Mouse (Mus musculus) spleen, adult 18-20 months (tissue): Measurements from ENCODE around the gene Chrnb2.
"Not testable (repeated sequence)": the region's sequence is repeated elsewhere in the genome, so short reads cannot be mapped to it uniquely, and the experiment has no call there.

Experiments
- DNase-seq, 2 experiments: peaks; one replicate each; pipeline ENCODE4 v3.0.0; 2022; ENCODE audit warnings: mixed read lengths in 2 of 2

The Chrnb2 gene

DNA sequence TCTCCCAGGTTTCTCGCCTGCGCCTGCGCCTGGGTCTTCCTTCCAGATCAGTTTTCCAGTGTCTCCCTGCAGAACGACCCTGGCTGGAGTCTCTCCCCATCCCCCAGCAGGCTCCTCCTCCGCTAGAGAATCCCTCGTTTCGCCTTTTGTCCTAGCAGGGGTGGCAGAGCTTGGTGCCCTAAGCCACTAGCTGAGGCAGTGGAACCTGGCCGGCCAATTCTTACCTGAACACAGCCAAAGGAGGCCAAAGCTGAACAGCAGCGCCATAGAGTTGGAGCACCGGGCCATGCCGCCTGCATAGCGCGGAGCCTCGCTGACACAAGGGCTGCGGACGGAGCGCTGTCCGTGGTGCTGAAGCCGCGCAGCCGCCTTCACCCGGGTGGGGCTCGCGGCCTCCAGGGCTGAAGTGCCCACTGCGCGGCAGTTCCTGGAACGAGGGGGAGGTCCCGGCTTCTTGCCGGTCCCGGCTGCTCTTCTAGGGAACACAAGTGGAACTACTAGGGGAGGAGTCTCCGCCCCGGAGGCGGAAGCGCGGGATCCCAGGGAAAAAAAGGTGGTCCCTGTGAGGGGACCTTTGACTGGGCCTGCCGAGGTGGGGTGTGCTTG is at the start of gene Chrnb2:
Gene Chrnb2 (minus strand): TSS at position 514 of the 606 bp plus-strand sequence.
- DNase-seq, result peak; percentile 35 to 68

- DNase-seq, result no peak
Measured at GRCm38 (mm10) chr3:89814051-89814450, 49.6 kb upstream of the Chrnb2 start.

GRCm38 (mm10) chr3:89812166-89812565 is 47.7 kb upstream of the Chrnb2 start:
- DNase-seq, result no peak

- DNase-seq, result no peak
Measured at GRCm38 (mm10) chr3:89810841-89811240, 46.4 kb upstream of the Chrnb2 start.

DNA sequence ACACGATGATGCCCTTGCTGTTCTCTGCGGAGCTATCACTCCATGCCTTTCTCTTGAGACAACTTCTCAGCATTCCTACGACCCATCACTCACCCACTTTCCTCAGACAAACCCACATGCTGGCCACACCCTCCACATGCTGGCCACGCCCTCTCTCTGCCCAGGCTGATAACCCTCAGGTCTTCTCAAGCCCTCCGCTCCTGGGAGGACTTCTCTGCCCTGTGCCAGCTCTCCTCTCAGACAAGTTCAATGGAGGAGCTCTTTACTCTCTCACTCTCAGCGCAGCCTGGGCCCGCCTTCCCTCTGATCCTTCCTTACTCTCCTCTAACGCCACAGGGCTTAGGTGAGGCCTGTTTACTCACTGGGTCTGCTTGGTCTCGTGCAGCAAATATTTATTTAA is 44.2 kb upstream of the Chrnb2 start:
- no peak for DNase-seq

DNA sequence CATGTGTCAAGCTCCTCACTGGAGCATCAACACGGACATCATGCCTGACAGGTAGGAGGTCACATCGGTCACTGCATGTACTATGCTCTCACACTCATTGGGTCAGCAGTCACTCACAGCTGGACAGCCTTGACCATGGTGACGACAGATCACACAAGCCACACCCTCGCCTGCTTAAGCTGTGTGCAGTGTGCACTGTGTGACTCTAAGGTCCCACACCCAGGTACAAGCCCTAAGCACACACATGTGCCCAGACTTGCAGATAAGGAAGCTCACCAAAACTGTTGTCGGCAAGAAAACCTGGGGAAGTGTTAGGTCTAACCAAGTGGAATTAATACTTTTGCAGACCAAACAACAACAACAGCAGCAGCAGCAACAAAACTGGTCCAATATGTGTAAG is 43.4 kb upstream of the Chrnb2 start:
- DNase-seq, result no peak

DNA sequence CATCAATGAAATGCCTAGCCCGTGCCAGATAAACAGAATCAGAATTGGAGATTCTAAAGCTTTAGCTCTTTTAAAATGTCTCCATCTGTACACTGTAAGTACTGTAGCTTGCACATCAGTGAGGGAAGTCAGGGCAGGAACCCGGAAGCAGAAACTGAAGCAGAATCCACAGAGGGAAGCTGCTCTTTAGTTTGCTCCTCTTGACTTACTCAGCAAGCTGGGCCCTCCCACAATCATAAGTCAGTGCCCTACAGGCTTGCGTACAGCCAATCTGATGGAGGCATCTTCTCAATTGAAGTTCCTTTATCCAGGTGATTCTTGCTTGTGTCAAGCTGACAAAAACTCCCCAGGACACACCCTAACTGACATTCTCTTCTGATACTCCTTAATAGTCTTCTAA is 42.7 kb upstream of the Chrnb2 start:
- DNase-seq, result no peak

- no peak for DNase-seq
Measured at GRCm38 (mm10) chr3:89806751-89807150, 42.3 kb upstream of the Chrnb2 start.

DNA sequence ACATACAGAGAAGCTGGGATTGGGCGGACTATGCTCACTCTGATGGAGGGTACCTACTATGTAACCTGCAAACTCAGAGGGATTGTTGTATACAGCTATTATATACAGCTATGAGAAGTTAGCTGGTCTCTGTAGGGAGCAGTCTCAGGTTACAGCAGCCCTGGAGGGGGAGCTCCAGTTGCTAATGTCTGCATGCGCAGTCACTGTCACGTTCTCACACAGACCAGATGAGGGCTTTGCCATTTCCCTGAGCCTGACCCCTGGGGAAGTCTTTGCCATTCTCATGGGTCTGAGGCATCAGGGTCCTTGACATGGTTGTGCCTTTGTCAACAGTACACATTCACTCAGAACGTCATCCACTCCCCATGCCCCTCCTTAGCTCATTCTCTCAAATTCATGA is 40.7 kb upstream of the Chrnb2 start:
- DNase-seq, result no peak

- no peak for DNase-seq
Measured at GRCm38 (mm10) chr3:89802876-89803275, 38.4 kb upstream of the Chrnb2 start.

DNA sequence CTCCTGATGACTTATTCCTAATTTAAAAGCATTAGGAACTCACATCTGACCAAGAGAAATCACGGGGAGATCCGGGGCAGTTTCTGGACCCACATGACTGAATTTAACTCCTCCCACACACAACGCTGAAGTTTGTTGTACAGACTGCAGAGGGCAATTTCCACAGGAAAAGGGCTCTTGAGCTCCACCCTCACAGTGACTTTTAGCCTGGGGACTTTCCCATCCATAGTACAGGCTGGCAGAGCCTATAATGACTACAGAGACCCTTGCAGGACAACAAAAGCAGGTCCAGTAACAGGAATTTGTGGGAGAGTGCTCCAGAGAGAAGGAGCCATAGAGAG is 37.0 kb upstream of the Chrnb2 start:
- DNase-seq, result peak in 1 of 2 experiments; percentile 14

- DNase-seq, result no peak
Measured at GRCm38 (mm10) chr3:89800774-89801506, 36.5 kb upstream of the Chrnb2 start.

GRCm38 (mm10) chr3:89800078-89800477 is 35.6 kb upstream of the Chrnb2 start:
- DNase-seq, result not testable (repeated sequence)

GRCm38 (mm10) chr3:89799476-89799875 is 35.0 kb upstream of the Chrnb2 start:
- no peak for DNase-seq

DNA sequence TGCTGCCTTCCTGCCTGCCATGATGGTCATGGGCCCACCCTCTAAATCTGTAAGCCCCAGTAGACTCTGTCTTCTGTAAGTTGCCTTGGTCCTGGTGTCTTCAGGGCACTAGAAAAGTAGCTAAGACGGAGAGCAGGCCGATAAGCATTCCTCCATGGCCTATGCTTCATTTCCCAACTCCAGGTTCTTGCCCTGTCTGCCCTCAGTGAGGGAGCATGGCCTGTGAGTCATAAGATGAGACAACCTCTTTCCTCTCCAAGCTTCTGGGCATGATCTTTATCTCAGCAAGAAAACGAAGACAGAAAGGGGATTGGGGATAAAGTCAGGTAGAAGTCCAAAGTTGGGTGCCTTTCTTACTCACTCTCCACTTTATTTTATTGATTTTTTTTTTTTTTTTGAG is 34.1 kb upstream of the Chrnb2 start:
- no peak for DNase-seq

- no peak for DNase-seq
Measured at GRCm38 (mm10) chr3:89796358-89796757, 31.9 kb upstream of the Chrnb2 start.

- DNase-seq, result no peak
Measured at GRCm38 (mm10) chr3:89795746-89796145, 31.3 kb upstream of the Chrnb2 start.

DNA sequence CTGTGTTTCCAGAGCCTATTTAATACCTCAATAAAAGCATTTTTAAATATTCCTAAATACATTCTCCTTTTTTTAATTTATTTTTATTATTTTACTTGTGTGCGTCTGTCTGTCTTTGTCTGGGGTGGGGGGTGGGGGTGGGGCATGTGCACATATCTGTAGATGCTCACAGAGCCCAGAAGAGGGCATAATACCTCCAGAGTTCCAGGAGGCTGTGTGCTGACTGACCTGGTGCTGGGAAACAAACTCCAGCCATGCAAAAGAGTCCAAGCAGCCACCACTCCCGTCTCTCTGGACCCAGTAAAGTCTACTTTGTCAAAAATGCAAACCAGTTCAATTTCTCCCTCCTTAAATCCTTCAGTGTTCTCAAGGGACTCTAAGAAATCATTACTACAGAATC is 30.2 kb upstream of the Chrnb2 start:
- no peak for DNase-seq

- no peak for DNase-seq
Measured at GRCm38 (mm10) chr3:89788680-89789352, 24.4 kb upstream of the Chrnb2 start.

GRCm38 (mm10) chr3:89786275-89786674 is 21.8 kb upstream of the Chrnb2 start:
- no peak for DNase-seq

- DNase-seq, result peak; percentile 47 to 63
Measured at GRCm38 (mm10) chr3:89784991-89785753, 20.7 kb upstream of the Chrnb2 start.

GRCm38 (mm10) chr3:89781640-89782039 is 17.2 kb upstream of the Chrnb2 start:
- no peak for DNase-seq

DNA sequence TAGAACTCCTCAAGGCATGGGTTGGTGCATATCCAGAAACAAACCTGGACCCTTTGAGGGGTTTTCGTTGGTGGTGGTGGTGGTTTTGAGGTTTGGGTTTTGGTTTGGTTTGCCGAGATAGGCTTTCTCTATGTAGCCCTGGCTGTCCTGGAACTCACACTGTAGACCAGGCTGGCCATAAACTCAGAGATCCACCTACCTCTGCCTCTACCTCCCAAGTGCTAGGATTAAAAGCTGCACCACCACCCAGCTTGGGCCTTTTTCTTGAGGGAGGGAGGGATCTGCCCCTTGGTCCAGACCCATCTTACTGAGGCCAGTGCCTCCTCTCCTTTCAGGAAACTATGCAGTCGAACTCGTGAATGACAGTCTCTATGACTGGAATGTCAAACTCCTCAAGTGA is 15.7 kb upstream of the Chrnb2 start:
- no peak for DNase-seq
